Mouse (Mus musculus) heart, embryonic 11.5 days (tissue): Measurements from ENCODE around the gene Pitx2. TPM values are rescaled to one million over a fixed set of nuclear protein-coding genes. Genes with fewer than 3 reads are reported as not detected.

ENCODE experiments used
- ATAC-seq: fragments of 200-750 bp; cut with Nextera tagmentation; replicated peaks from 2 replicates; pipeline ENCODE4 v1.8.0; 2017; ENCODE audit warnings: moderate library complexity; ENCODE audit not compliant: insufficient number of reproducible peaks, low FRiP score, low TSS enrichment
- H3K27ac ChIP-seq: fragments of 300-500 bp; sonication (generic); 2 replicates; pipeline ENCODE4 v1.5.1; 2014; ENCODE audit warnings: mild to moderate bottlenecking, low read depth, low read length
- H3K27me3 ChIP-seq: fragments of 300-500 bp; sonication (generic); 2 replicates; pipeline ENCODE4 v1.6.1; 2014; ENCODE audit warnings: mild to moderate bottlenecking, low read length, mixed read lengths; ENCODE audit not compliant: control insufficient read depth, insufficient read depth
- H3K36me3 ChIP-seq: fragments of 300-500 bp; sonication (generic); 2 replicates; pipeline ENCODE4 v1.6.1; 2014; ENCODE audit warnings: mild to moderate bottlenecking, low read length, moderate library complexity, mixed read lengths; ENCODE audit not compliant: control insufficient read depth, insufficient read depth
- H3K4me1 ChIP-seq: fragments of 300-500 bp; sonication (generic); 2 replicates; pipeline ENCODE4 v1.6.1; 2014; ENCODE audit warnings: low read length; ENCODE audit not compliant: control insufficient read depth, insufficient read depth
- H3K4me2 ChIP-seq: fragments of 300-500 bp; sonication (generic); 2 replicates; pipeline ENCODE4 v1.6.1; 2014; ENCODE audit warnings: mild to moderate bottlenecking, moderate library complexity
- H3K4me3 ChIP-seq: fragments of 300-500 bp; sonication (generic); 2 replicates; pipeline ENCODE4 v1.5.1; 2014; ENCODE audit warnings: low read depth, low read length
- H3K9ac ChIP-seq: fragments of 300-500 bp; sonication (generic); 2 replicates; pipeline ENCODE4 v1.6.1; 2014; ENCODE audit warnings: mild to moderate bottlenecking, low read depth, low read length, moderate library complexity
- H3K9me3 ChIP-seq: fragments of 300-500 bp; sonication (generic); replicated peaks from 2 replicates; pipeline ENCODE4 v1.6.1; 2016; ENCODE audit warnings: low read length; ENCODE audit not compliant: control insufficient read depth
- WGBS: fragments of 180-500 bp; shearing (Covaris S2); extraction: QIAGEN DNeasy Blood & Tissue Kit; methylation state at CpG from one replicate; pipeline ENCODE4 v1.1.7; 2014; ENCODE audit not compliant: insufficient replicate concordance; 5-methylcytosine and 5-hydroxymethylcytosine counted together
- polyA plus RNA-seq: library from polyadenylated mRNA; unstranded; fragments of >200 nt; fragmentation: Nextera tagmentation; extraction: Ambion mirVana; gene quantifications from 2 replicates; pipeline ENCODE4 v1.2.1, GENCODE M21; 2014

Pitx2 gene
- polyA plus RNA-seq, 1 experiment from 2014 or later: 32.8 TPM

DNA sequence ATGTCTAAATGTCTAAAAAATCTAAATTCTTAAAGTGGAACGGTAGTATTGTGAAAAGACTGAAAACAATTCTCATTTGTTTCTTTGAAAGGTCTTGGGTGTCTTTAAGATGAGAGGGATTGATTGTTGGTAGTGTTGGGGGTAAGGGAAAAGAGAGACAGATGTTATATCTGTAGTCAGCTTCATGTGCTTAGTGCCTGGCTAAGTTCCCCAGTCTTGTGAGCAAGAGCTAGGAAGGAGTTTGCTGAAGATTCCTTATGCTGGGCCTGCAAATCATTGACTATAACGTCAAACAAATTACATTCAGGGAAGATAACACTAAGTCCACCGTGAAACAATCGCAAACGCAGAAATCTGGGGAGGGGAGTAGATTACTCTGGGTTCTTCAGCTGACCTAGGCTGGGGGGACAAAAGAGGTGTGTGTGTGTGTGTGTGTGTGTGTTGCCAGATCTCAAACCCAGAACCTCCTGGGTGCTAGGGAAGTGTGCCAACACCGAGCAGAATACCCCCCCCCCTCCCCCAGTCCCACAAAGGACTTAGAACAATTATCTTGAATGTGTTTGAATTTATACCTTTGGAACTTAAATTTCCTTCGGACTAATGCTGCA, 12.5 kb downstream of the Pitx2 start:
- Histone ChIP-seq H3K9ac (no peak overlapping the region), H3K27ac (no peak overlapping the region), H3K4me3 (no peak overlapping the region), H3K4me2 (no peak overlapping the region), H3K36me3 (no peaks in the 10 kb centered on the region), H3K4me1 (peaks cover 11% of the 10 kb centered on the region; the same call in 1 of the 2 replicates), H3K9me3 (no peaks in the 10 kb centered on the region), H3K27me3 (peaks cover 88% of the 10 kb centered on the region)
- ATAC-seq: no peak
- WGBS: 3% methylated on average over 7 of the region's 7 CpGs

DNA sequence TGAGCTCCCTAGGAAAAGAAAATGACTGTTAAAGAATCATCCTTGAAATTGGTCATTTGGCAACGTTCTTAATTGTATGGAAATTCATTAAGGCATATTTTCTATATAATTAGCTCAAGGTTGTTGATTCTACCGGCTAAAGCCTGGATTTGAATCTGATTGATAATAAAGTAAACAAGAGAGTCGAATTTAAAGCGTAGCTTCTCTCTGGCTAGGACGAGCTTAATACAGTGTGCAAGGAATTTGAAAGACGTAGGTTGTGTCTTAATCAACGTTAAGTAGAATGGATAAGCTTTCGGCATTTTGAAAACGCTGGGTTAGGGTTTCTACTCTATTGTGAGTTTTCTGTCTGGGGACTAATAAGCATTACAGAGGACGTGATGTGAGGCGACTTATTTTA, 13.1 kb downstream of the Pitx2 start:
- H3K4me3 ChIP-seq: no peak overlapping the region
- no peak for ATAC-seq
- H3K27me3 ChIP-seq: peaks cover 87% of the 10 kb centered on the region
- no peaks in the 10 kb centered on the region for H3K36me3 ChIP-seq
- no peak overlapping the region for H3K27ac ChIP-seq
- H3K4me1 ChIP-seq: peaks cover 11% of the 10 kb centered on the region; the same call in 1 of the 2 replicates
- H3K4me2 ChIP-seq: peak overlapping the region; percentile 97
- WGBS: 3% methylated on average over 11 of the region's 11 CpGs
- no peak overlapping the region for H3K9ac ChIP-seq
- H3K9me3 ChIP-seq: no peaks in the 10 kb centered on the region

DNA sequence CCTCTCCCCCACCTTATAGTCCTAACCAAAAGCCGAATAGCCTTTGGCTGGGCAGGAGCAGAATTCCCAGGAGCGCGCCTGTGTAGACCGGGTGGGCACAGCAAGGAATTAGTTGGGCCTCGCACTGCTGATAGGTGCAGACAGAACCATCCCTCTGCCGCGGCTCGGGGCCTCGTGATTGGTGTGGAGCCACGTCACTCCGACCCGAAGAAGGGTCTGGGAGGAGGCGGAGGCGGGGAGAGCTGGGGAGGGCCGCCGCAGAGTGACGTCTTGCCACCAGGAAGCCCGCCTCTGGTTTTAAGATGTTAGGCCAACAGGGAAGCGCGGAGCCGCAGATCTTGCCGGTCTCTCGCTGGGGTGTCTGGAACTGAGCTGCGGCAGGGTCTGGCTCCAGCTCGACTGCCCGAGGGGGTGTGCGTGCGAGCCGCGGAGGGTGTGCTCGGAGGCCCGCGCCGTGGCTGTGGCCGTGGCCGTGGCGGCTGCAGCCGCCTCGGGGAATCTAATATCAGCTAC, 14.0 kb downstream of the Pitx2 start:
- peaks cover 87% of the 10 kb centered on the region for H3K27me3 ChIP-seq
- no peaks in the 10 kb centered on the region for H3K9me3 ChIP-seq
- peak overlapping the region; percentile 73 for H3K9ac ChIP-seq
- peaks cover 14% of the 10 kb centered on the region; the same call in 1 of the 2 replicates for H3K4me1 ChIP-seq
- peak; percentile 92 for ATAC-seq
- H3K4me2 ChIP-seq: peak overlapping the region; percentile 97
- peak overlapping the region; percentile 70 for H3K4me3 ChIP-seq
- H3K27ac ChIP-seq: peak overlapping the region; percentile 77
- H3K36me3 ChIP-seq: no peaks in the 10 kb centered on the region
- WGBS: under 1% methylated on average over 39 of the region's 39 CpGs

DNA sequence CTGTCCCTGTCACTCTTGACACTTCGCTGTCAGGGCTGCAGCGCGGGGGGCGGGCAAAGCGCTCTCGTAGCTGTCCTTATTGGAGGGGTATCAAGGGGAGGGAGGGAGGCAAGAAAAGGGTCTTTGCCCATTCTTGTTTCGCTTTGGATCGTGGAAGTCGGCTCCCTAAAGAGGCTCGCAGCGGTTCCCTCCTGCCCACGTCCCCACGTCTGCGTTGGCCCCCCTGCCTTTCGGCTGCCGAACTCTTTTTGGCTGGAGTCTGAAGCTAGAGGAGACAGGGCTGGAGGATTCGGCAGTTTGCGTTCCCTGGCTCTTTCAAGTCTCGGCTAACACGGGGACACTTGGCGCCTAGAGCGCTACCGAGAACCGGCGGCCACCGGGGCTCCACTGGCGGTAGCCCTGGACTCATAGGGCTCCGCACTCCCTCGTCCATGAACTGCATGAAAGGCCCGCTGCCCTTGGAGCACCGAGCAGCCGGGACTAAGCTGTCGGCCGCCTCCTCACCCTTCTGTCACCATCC, 14.5 kb downstream of the Pitx2 start:
- Histone ChIP-seq H3K27me3 (peaks cover 84% of the 10 kb centered on the region), H3K27ac (peak overlapping the region; percentile 77), H3K36me3 (no peaks in the 10 kb centered on the region), H3K4me3 (peak overlapping the region; percentile 70), H3K9me3 (no peaks in the 10 kb centered on the region), H3K9ac (peak overlapping the region; percentile 73), H3K4me2 (peak overlapping the region; percentile 97), H3K4me1 (peaks cover 14% of the 10 kb centered on the region; the same call in 1 of the 2 replicates)
- WGBS: 1% methylated on average over 34 of the region's 34 CpGs
- peak; percentile 18 for ATAC-seq

GRCm38 (mm10) chr3:129214666-129215161, 15.0 kb downstream of the Pitx2 start:
- no peak for ATAC-seq
- H3K27me3 ChIP-seq: peaks cover 82% of the 10 kb centered on the region
- peak overlapping the region; percentile 70 for H3K4me3 ChIP-seq
- H3K36me3 ChIP-seq: no peaks in the 10 kb centered on the region
- under 1% methylated on average over 31 of the region's 31 CpGs for WGBS
- H3K4me1 ChIP-seq: peaks cover 14% of the 10 kb centered on the region; the same call in 1 of the 2 replicates
- peak overlapping the region; percentile 77 for H3K27ac ChIP-seq
- peak overlapping the region; percentile 73 for H3K9ac ChIP-seq
- H3K9me3 ChIP-seq: no peaks in the 10 kb centered on the region
- peak overlapping the region; percentile 97 for H3K4me2 ChIP-seq

GRCm38 (mm10) chr3:129215241-129215750, 15.6 kb downstream of the Pitx2 start:
- ATAC-seq: no peak
- Histone ChIP-seq H3K4me2 (peak overlapping the region; percentile 97), H3K9me3 (no peaks in the 10 kb centered on the region), H3K36me3 (no peaks in the 10 kb centered on the region), H3K27me3 (peaks cover 77% of the 10 kb centered on the region), H3K4me3 (peak overlapping the region; percentile 70), H3K4me1 (peaks cover 14% of the 10 kb centered on the region; the same call in 1 of the 2 replicates), H3K9ac (peak overlapping the region; percentile 73), H3K27ac (peak overlapping the region; percentile 50)
- WGBS: under 1% methylated on average over 26 of the region's 26 CpGs

GRCm38 (mm10) chr3:129215751-129216331, 16.2 kb downstream of the Pitx2 start:
- H3K4me1 ChIP-seq: peaks cover 14% of the 10 kb centered on the region; the same call in 1 of the 2 replicates
- WGBS: under 1% methylated on average over 34 of the region's 35 CpGs
- peak overlapping the region; percentile 50 for H3K27ac ChIP-seq
- ATAC-seq: no peak
- H3K9ac ChIP-seq: peak overlapping the region; percentile 73
- H3K36me3 ChIP-seq: no peaks in the 10 kb centered on the region
- peak overlapping the region; percentile 70 for H3K4me3 ChIP-seq
- peaks cover 72% of the 10 kb centered on the region for H3K27me3 ChIP-seq
- no peaks in the 10 kb centered on the region for H3K9me3 ChIP-seq
- H3K4me2 ChIP-seq: peak overlapping the region; percentile 97

GRCm38 (mm10) chr3:129216491-129216890, 16.8 kb downstream of the Pitx2 start:
- H3K9me3 ChIP-seq: no peaks in the 10 kb centered on the region
- H3K27me3 ChIP-seq: peaks cover 69% of the 10 kb centered on the region
- H3K9ac ChIP-seq: peak overlapping the region; percentile 73; the same call in 1 of the 2 replicates
- H3K4me3 ChIP-seq: peak overlapping the region; percentile 70
- H3K27ac ChIP-seq: no peak overlapping the region
- ATAC-seq: no peak
- 3% methylated on average over 9 of the region's 9 CpGs for WGBS
- H3K4me2 ChIP-seq: peak overlapping the region; percentile 97
- peaks cover 14% of the 10 kb centered on the region; the same call in 1 of the 2 replicates for H3K4me1 ChIP-seq
- no peaks in the 10 kb centered on the region for H3K36me3 ChIP-seq
